Comparison of ENCODE assay signal across 19 mouse cellular contexts in genomic region chr14:91776126-91776525, GRCm38 (mm10).
DNase-seq lines count a peak whose midpoint lies in the region; ATAC-seq lines count a peak whose summit lies in the region.
"Had no signal": no experiment of that assay in that cellular context is flagged by ENCODE, and none has a peak within 500 bp of the region (broad histone marks: within the 10 kb centered on the region; RNA-seq: fewer than 3 reads in every experiment).

No protein-coding gene starts in this region.

- no peak overlapping the region for H3K9ac ChIP-seq in hindbrain, embryonic 13.5 days
- no peak overlapping the region for H3K9ac ChIP-seq in midbrain, embryonic 11.5 days (ENCODE audit: low read length)
- H3K9ac ChIP-seq in midbrain, embryonic 13.5 days (replicated peaks): no peak overlapping the region
- no peak overlapping the region for H3K9ac ChIP-seq in hindbrain, embryonic 16.5 days (ENCODE audit: low read depth, low read length)
- H3K9ac ChIP-seq: forebrain, embryonic 13.5 days; heart, embryonic 13.5 days had no signal

- peak; percentile 63; the same call in 1 of the 2 replicates for ATAC-seq in hindbrain, embryonic 13.5 days (ENCODE audit: low FRiP score)
- peak; percentile 19; the same call in 1 of the 2 replicates for ATAC-seq in midbrain, embryonic 11.5 days (ENCODE audit: low FRiP score)
- ATAC-seq in midbrain, embryonic 13.5 days: no peak
- ATAC-seq in hindbrain, embryonic 16.5 days: peak; percentile 87
- ATAC-seq: activated CD4-positive, CD25-positive, alpha-beta regulatory T cell, adult 4 months; forebrain, embryonic 13.5 days; intestine, embryonic 16.5 days; Patski had no signal

- H3K27ac ChIP-seq in hindbrain, embryonic 13.5 days: no peak overlapping the region
- no peak overlapping the region for H3K27ac ChIP-seq in hindbrain, embryonic 10.5 days
- no peak overlapping the region for H3K27ac ChIP-seq in midbrain, embryonic 11.5 days (ENCODE audit: low read depth, low read length)
- no peak overlapping the region for H3K27ac ChIP-seq in midbrain, embryonic 13.5 days
- no peak overlapping the region for H3K27ac ChIP-seq in hindbrain, embryonic 16.5 days (ENCODE audit: low read depth, low read length)
- H3K27ac ChIP-seq: embryonic facial prominence, embryonic 10.5 days; forebrain, embryonic 13.5 days; heart, embryonic 13.5 days had no signal

- H3K4me3 ChIP-seq in hindbrain, embryonic 13.5 days: no peak overlapping the region
- no peak overlapping the region for H3K4me3 ChIP-seq in hindbrain, embryonic 10.5 days
- H3K4me3 ChIP-seq in midbrain, embryonic 11.5 days (ENCODE audit: low read depth, low read length): no peak overlapping the region
- H3K4me3 ChIP-seq in midbrain, embryonic 13.5 days (replicated peaks): no peak overlapping the region
- H3K4me3 ChIP-seq in hindbrain, embryonic 16.5 days (ENCODE audit: low read length): no peak overlapping the region
- H3K4me3 ChIP-seq: embryonic facial prominence, embryonic 10.5 days; forebrain, embryonic 13.5 days; heart, embryonic 13.5 days had no signal

- H3K4me2 ChIP-seq in hindbrain, embryonic 13.5 days: no peak overlapping the region
- H3K4me2 ChIP-seq in midbrain, embryonic 11.5 days: no peak overlapping the region
- no peak overlapping the region for H3K4me2 ChIP-seq in midbrain, embryonic 13.5 days (replicated peaks)
- no peak overlapping the region for H3K4me2 ChIP-seq in hindbrain, embryonic 16.5 days (ENCODE audit: low read length)
- H3K4me2 ChIP-seq: forebrain, embryonic 13.5 days; heart, embryonic 13.5 days had no signal

- H3K9me3 ChIP-seq in hindbrain, embryonic 13.5 days: no peaks in the 10 kb centered on the region
- H3K9me3 ChIP-seq in hindbrain, embryonic 10.5 days: no peaks in the 10 kb centered on the region
- no peaks in the 10 kb centered on the region for H3K9me3 ChIP-seq in midbrain, embryonic 11.5 days (ENCODE audit: control insufficient read depth, low read length)
- no peaks in the 10 kb centered on the region for H3K9me3 ChIP-seq in midbrain, embryonic 13.5 days
- no peaks in the 10 kb centered on the region for H3K9me3 ChIP-seq in hindbrain, embryonic 16.5 days (ENCODE audit: control insufficient read depth, low read length)
- H3K9me3 ChIP-seq: embryonic facial prominence, embryonic 10.5 days; forebrain, embryonic 13.5 days; heart, embryonic 13.5 days had no signal

- no peak for DNase-seq in hindbrain, embryonic 10.5 days (ENCODE audit: low spot score)
- no peak for DNase-seq in midbrain, embryonic 11.5 days (ENCODE audit: low spot score, missing footprints)
- DNase-seq in brain, adult 2 months (ENCODE audit: low read depth, low spot score): peak; percentile 14
- DNase-seq in gastrocnemius, postnatal 25 days: no peak
- DNase-seq: adrenal gland, postnatal 14 days; cerebellum, adult 2 months; gastrocnemius, postnatal 14 days; heart, adult 11 months; heart, postnatal 36 days had no signal

- H3K4me1 ChIP-seq in hindbrain, embryonic 13.5 days (replicated peaks): no peaks in the 10 kb centered on the region
- H3K4me1 ChIP-seq in hindbrain, embryonic 10.5 days (replicated peaks): no peaks in the 10 kb centered on the region; the same call in 1 of the 2 replicates
- H3K4me1 ChIP-seq in midbrain, embryonic 11.5 days (ENCODE audit: control insufficient read depth, insufficient read depth, low read length): no peaks in the 10 kb centered on the region
- H3K4me1 ChIP-seq in midbrain, embryonic 13.5 days (replicated peaks): no peaks in the 10 kb centered on the region
- H3K4me1 ChIP-seq in hindbrain, embryonic 16.5 days (ENCODE audit: control insufficient read depth, insufficient read depth, low read depth, low read length): no peaks in the 10 kb centered on the region
- H3K4me1 ChIP-seq: embryonic facial prominence, embryonic 10.5 days; forebrain, embryonic 13.5 days; heart, embryonic 13.5 days had no signal

- no peaks in the 10 kb centered on the region for H3K36me3 ChIP-seq in hindbrain, embryonic 13.5 days
- H3K36me3 ChIP-seq in hindbrain, embryonic 10.5 days: no peaks in the 10 kb centered on the region
- no peaks in the 10 kb centered on the region for H3K36me3 ChIP-seq in midbrain, embryonic 11.5 days (ENCODE audit: control insufficient read depth, insufficient read depth, low read length)
- H3K36me3 ChIP-seq in midbrain, embryonic 13.5 days: no peaks in the 10 kb centered on the region
- H3K36me3 ChIP-seq in hindbrain, embryonic 16.5 days (ENCODE audit: control insufficient read depth, insufficient read depth, low read length): no peaks in the 10 kb centered on the region
- H3K36me3 ChIP-seq: embryonic facial prominence, embryonic 10.5 days; heart, embryonic 13.5 days had no signal

- no peaks in the 10 kb centered on the region for H3K27me3 ChIP-seq in hindbrain, embryonic 13.5 days
- H3K27me3 ChIP-seq in hindbrain, embryonic 10.5 days (ENCODE audit: insufficient read depth, poor library complexity, severe bottlenecking): no peaks in the 10 kb centered on the region
- no peaks in the 10 kb centered on the region for H3K27me3 ChIP-seq in midbrain, embryonic 11.5 days (ENCODE audit: control insufficient read depth, insufficient read depth, low read length)
- no peaks in the 10 kb centered on the region for H3K27me3 ChIP-seq in midbrain, embryonic 13.5 days
- no peaks in the 10 kb centered on the region for H3K27me3 ChIP-seq in hindbrain, embryonic 16.5 days (replicated peaks; ENCODE audit: control insufficient read depth, insufficient read depth, low read length)
- H3K27me3 ChIP-seq: CH12.LX; forebrain, embryonic 13.5 days; heart, embryonic 13.5 days; Patski had no signal

- WGBS in hindbrain, embryonic 13.5 days: 39% methylated on average over 2 of the region's 2 CpGs
- WGBS in hindbrain, embryonic 10.5 days: 39% methylated on average over 2 of the region's 2 CpGs
- WGBS in midbrain, embryonic 11.5 days: 34% methylated on average over 2 of the region's 2 CpGs
- 18% methylated on average over 2 of the region's 2 CpGs for WGBS in midbrain, embryonic 13.5 days
- WGBS in hindbrain, embryonic 16.5 days: 32% methylated on average over 2 of the region's 2 CpGs
